Mouse (Mus musculus) hindbrain, embryonic 10.5 days (tissue): ENCODE measurements at regions not wholly inside any gene's neighbourhood (a gene's known extent, or its start where the extent isn't known, plus 50 kb on each side); places are given as distances from the start of the nearest gene placed in this dataset.

Experiments used
- DNase-seq: peaks from one replicate; pipeline ENCODE4 v3.0.0-alpha.2; 2017; ENCODE audit warnings: low spot score
- H3K27ac ChIP-seq: fragments of 300-500 bp; sonication (generic); 2 replicates; pipeline ENCODE4 v1.5.1; 2016; ENCODE audit warnings: mild to moderate bottlenecking, moderate library complexity
- H3K27me3 ChIP-seq: fragments of 300-500 bp; sonication (generic); 2 replicates; pipeline ENCODE4 v1.6.1; 2016; ENCODE audit warnings: mild to moderate bottlenecking; ENCODE audit not compliant: poor library complexity, insufficient read depth, severe bottlenecking
- H3K36me3 ChIP-seq: fragments of 300-500 bp; sonication (generic); 2 replicates; pipeline ENCODE4 v1.6.1; 2016; ENCODE audit warnings: mild to moderate bottlenecking, moderate library complexity
- H3K4me1 ChIP-seq: fragments of 300-500 bp; sonication (generic); replicated peaks from 2 replicates; pipeline ENCODE4 v1.6.1; 2016; ENCODE audit warnings: mild to moderate bottlenecking
- H3K4me3 ChIP-seq: fragments of 300-500 bp; sonication (generic); 2 replicates; pipeline ENCODE4 v1.5.1; 2016; ENCODE audit warnings: mild to moderate bottlenecking, moderate library complexity
- H3K9me3 ChIP-seq: fragments of 300-500 bp; sonication (generic); 2 replicates; pipeline ENCODE4 v1.6.1; 2016; ENCODE audit warnings: mild to moderate bottlenecking, moderate library complexity
- WGBS: fragments of 180-500 bp; shearing (Covaris S2); methylation state at CpG from one replicate; pipeline ENCODE4 v1.1.7; 2016; 5-methylcytosine and 5-hydroxymethylcytosine counted together

DNA sequence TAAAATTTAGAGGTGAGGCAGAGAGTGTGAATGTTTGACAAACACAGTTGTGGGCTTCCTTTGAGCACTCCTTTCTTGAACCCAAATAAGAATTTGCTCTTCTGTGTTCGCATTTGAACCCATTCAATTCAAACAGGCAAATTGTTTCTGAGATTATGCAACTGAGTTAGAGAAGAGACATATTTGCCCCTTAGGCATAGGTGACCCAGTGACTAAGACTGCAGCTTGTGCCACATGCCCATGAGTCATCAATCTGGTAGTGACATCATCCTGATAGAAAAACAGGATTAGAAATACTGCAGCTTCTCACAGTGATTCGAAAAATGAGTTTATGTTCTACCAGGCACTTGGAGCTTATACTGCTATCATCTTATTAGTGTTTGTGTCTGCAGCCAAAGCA, 67.2 kb downstream of the Zfp622 start:
- H3K4me3 ChIP-seq, result no peak overlapping the region
- no peaks in the 10 kb centered on the region for H3K4me1 ChIP-seq
- 88% methylated on average over 2 of the region's 2 CpGs for WGBS
- no peaks in the 10 kb centered on the region for H3K9me3 ChIP-seq
- H3K27me3 ChIP-seq, result no peaks in the 10 kb centered on the region
- DNase-seq, result no peak
- no peak overlapping the region for H3K27ac ChIP-seq
- H3K36me3 ChIP-seq, result no peaks in the 10 kb centered on the region

DNA sequence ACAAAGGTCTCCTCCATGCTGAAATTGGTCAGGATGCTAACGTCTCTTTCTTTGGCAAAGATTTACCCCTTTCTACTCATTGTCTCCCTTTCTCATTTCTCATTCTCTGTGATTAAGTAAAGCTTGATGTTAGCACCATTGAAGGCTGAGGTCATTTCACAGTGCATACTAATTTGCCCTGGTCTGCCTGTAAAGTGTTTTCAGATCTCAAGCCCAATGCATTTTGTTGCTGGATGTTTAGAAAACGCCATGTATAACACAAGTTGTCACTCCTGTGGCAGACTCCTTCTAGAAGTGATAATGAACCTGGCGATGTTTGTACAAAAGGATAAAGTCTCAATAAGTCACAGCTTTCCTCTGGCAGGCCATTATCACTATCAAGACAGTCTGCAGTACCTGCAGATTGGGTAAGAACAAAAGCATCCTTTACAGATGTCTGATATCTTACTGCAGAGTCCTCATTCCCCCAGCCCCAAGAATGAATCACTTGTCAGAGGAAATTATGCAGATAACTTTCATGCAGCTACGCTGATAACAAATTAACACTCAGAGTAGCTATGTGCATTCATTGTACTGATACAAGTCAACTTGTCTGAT, 68.7 kb downstream of the Zfp622 start:
- H3K27ac ChIP-seq, result no peak overlapping the region
- H3K36me3 ChIP-seq, result no peaks in the 10 kb centered on the region
- H3K4me3 ChIP-seq, result no peak overlapping the region
- no peaks in the 10 kb centered on the region for H3K27me3 ChIP-seq
- no peak for DNase-seq
- H3K9me3 ChIP-seq, result no peaks in the 10 kb centered on the region
- H3K4me1 ChIP-seq, result no peaks in the 10 kb centered on the region
- 73% methylated on average over 4 of the region's 4 CpGs for WGBS

DNA sequence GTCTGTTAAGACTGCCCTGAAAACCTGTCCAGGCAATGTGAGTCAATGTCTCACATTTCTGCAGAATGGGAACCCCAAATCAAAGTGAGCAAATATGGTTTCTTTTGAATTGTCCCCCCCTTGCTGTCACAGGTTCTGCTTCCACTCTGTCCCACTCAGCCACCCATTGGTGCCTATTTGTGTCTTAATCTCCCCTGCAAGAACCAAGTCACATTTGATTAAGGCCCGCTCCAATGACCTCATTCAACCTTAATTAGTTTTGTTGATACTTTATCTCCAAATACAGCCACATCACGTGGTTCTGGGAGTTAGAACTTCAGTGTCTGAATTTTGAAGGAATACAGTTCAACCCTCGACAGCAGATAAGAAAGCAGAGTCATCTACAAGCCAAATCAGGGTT, 73.9 kb downstream of the Zfp622 start:
- H3K4me3 ChIP-seq, result no peak overlapping the region
- H3K27ac ChIP-seq, result no peak overlapping the region
- H3K4me1 ChIP-seq, result no peaks in the 10 kb centered on the region
- H3K9me3 ChIP-seq, result no peaks in the 10 kb centered on the region
- no peak for DNase-seq
- H3K36me3 ChIP-seq, result no peaks in the 10 kb centered on the region
- H3K27me3 ChIP-seq, result no peaks in the 10 kb centered on the region
- WGBS, result 70% methylated on average over 3 of the region's 3 CpGs

DNA sequence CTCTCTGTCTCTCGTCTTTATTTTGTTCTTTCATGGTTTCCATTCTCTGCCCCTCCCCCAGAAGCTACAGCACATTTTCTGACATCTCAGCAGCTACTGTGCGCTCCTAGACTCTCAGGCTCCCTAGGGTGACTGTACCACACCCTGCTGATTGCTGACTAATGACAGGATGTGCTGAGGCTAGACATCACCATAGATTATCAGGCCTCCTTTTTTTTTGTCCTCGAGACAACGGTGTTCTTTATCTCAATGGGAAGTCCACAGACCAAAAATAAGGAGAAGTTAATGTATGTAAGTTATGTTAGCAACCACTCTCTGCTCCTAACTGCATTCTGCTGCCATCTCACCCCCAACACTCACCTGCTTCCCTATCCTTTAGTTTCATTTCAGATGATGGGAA, 116.0 kb downstream of the Zfp622 start:
- H3K4me3 ChIP-seq, result no peak overlapping the region
- H3K27ac ChIP-seq, result no peak overlapping the region
- H3K9me3 ChIP-seq, result no peaks in the 10 kb centered on the region
- no peak for DNase-seq
- no peaks in the 10 kb centered on the region for H3K36me3 ChIP-seq
- no peaks in the 10 kb centered on the region for H3K27me3 ChIP-seq
- H3K4me1 ChIP-seq, result no peaks in the 10 kb centered on the region
- WGBS, result 80% methylated on average over 4 of the region's 4 CpGs

DNA sequence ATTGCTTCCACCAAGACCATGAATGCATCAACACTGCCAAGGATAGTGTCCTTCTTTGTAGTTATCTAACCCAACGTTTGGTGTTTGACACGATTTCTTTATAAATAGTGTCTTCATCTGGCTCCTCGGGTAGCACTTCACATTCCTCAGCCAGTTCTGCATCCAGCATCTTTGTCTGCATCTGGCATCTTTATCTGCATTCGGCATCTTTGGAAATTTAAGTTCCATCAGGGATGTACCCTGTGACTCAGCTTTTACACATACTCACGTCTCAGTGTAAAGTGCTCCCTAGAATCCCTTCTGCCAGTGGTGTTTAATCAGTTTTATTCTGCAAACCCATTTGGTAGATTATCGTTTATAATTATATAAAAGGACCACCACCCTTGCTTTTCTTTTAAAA, 123.8 kb downstream of the Zfp622 start:
- no peaks in the 10 kb centered on the region for H3K27me3 ChIP-seq
- H3K36me3 ChIP-seq, result no peaks in the 10 kb centered on the region
- H3K27ac ChIP-seq, result no peak overlapping the region
- H3K9me3 ChIP-seq, result no peaks in the 10 kb centered on the region
- DNase-seq, result no peak
- H3K4me3 ChIP-seq, result no peak overlapping the region
- WGBS, result 89% methylated on average over 6 of the region's 6 CpGs
- no peaks in the 10 kb centered on the region for H3K4me1 ChIP-seq

DNA sequence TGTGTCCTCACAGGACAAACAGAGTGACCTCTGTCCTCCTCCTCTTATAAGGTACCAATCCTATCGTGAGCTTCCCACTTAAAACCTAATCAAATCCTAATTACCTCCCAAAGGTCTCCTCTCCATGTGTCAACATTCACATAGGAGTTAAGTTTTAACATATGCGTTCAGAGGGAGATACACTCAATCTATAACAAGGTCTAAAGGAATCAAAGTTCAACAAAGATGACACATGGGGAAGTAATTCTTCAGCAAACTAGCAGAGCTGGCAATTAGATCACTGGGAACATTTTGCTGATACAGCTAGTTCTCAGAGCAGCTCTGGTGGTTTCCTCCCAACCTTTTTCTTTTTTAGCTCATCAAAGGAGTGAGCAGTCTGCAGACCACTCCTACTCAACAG, 160.0 kb downstream of the Zfp622 start:
- Histone ChIP-seq H3K9me3 (no peaks in the 10 kb centered on the region), H3K4me1 (peaks cover 5% of the 10 kb centered on the region; the same call in 1 of the 2 replicates), H3K27ac (no peak overlapping the region), H3K36me3 (no peaks in the 10 kb centered on the region), H3K4me3 (no peak overlapping the region), H3K27me3 (no peaks in the 10 kb centered on the region)
- 63% methylated on average over 2 of the region's 2 CpGs for WGBS
- DNase-seq, result no peak

DNA sequence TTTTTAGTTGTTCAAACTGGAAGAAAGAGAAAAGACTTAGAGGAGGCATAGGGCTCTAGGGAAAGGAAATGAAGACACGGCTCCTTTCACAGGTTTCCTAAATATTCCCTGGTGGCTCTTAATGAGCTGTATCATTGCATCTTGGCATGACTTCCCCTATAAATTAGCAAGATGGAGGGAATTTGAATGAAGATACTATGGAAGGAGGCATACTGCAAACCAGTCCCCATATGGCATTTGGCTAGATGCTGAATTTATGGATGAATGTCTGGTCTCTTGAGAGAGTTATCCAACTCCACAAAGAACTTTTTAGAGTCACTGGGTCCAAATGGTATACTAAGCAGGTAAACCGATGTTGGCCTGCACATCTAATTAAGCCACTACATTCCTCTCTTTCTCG, 150.3 kb upstream of the March11 start:
- Histone ChIP-seq H3K27ac (no peak overlapping the region), H3K4me1 (no peaks in the 10 kb centered on the region), H3K4me3 (no peak overlapping the region), H3K9me3 (no peaks in the 10 kb centered on the region), H3K36me3 (no peaks in the 10 kb centered on the region), H3K27me3 (no peaks in the 10 kb centered on the region)
- WGBS, result 81% methylated on average over 3 of the region's 3 CpGs
- no peak for DNase-seq

DNA sequence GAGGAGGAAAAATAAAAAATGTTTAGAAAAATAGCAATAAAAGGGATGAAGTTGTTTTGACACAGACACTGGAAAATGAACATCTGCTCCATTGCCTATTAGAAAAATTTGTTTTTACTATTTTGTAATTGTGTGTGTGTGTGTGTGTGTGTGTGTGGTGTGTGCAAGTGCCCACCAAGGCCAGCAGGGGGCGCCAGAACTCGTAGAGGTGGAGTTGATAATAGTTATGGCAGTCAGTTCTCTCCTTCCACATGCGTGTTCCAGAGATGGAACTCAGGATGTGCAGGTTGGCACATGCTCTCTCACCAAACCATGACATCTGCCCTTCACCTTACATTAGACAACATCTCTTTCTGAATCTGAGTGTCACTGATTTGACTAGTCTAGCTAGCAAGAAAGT, 123.9 kb upstream of the March11 start:
- no peaks in the 10 kb centered on the region for H3K27me3 ChIP-seq
- H3K4me1 ChIP-seq, result no peaks in the 10 kb centered on the region
- H3K36me3 ChIP-seq, result no peaks in the 10 kb centered on the region
- 61% methylated on average over 3 of the region's 3 CpGs for WGBS
- no peaks in the 10 kb centered on the region for H3K9me3 ChIP-seq
- no peak for DNase-seq
- H3K4me3 ChIP-seq, result no peak overlapping the region
- H3K27ac ChIP-seq, result no peak overlapping the region

DNA sequence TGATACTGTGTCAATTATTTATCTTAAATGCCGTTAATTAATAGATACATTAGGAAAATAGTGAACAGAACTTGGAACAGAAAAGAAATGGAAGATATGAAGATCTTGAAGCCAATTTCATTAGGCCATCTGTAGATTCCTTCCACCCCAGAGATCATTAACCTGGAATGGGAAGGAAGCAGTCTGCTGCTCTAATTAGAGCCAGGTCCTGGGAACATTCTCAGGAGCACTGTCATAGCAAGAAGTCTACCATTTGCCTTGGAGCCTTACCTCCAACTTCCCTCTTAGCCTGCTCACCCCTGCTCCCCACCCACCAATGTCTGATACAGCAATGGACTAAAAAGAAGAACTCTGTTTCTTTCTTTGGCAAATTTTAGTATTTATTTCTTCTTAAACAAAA, 113.3 kb upstream of the March11 start:
- WGBS, result 80% methylated on average over 1 of the region's 1 CpGs
- no peaks in the 10 kb centered on the region for H3K27me3 ChIP-seq
- DNase-seq, result no peak
- H3K36me3 ChIP-seq, result no peaks in the 10 kb centered on the region
- H3K4me3 ChIP-seq, result no peak overlapping the region
- H3K9me3 ChIP-seq, result no peaks in the 10 kb centered on the region
- no peaks in the 10 kb centered on the region for H3K4me1 ChIP-seq
- H3K27ac ChIP-seq, result no peak overlapping the region

DNA sequence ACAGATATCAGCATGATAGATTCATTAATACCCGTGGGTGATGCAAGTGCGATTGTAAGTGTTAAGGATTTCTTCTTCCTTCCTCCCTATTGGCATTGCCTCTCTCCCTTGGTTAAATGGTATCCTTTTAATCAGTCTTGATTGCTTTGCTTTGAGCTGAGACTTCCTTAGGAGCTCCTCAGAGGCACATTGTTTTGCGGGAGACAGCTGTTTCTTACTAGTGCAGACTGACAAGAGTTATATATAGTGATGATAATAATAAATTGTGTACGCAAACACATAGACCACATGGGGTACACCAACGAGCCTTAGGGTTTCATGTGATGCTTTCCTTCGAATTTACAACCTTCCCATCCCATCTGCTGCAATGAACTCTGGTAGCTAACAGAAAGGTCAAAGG, 102.0 kb upstream of the March11 start:
- DNase-seq, result no peak
- H3K4me1 ChIP-seq, result no peaks in the 10 kb centered on the region
- H3K36me3 ChIP-seq, result no peaks in the 10 kb centered on the region
- WGBS, result 80% methylated on average over 6 of the region's 6 CpGs
- no peak overlapping the region for H3K27ac ChIP-seq
- no peaks in the 10 kb centered on the region for H3K9me3 ChIP-seq
- H3K27me3 ChIP-seq, result no peaks in the 10 kb centered on the region
- H3K4me3 ChIP-seq, result no peak overlapping the region

DNA sequence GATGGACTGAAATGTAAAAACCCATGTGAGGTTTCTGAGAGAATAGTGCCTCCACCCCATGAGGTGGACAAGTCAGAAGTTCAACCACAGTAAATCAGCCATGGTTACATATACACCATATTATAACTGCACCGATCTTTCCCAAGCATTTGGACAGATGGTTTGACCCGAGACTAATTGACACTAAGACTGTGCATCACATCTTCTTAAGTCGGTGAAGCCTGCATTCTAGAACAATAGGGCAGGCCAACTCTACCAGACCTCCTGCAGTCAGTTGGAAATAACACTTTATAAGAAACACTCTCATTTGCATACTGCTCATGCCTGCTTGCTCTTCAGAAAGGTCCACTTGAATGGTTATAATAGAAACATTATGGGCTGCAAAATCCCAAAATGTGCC, 88.0 kb upstream of the March11 start:
- DNase-seq, result peak; percentile 6

DNA sequence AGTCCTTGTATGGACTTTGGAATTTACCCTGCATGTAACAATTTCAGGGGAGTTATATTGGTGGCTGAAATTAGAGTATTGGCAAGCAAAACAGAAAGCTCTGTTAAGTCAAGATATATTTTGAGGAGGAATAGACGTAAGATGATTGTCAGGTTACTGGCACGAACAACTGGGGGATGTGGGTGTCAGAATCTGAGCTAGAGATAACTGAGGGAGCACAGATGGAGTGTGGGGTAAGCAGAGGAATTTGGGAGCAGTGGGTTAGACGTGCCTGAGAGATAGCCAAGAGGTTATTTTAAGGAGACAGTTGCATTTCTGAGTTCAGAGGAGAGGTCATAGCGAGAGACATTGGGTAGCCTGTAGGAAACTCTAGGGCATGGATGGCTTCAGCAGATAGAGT, 80.2 kb upstream of the March11 start:
- Histone ChIP-seq H3K4me1 (no peaks in the 10 kb centered on the region; the same call in 1 of the 2 replicates), H3K9me3 (no peaks in the 10 kb centered on the region), H3K27me3 (no peaks in the 10 kb centered on the region), H3K27ac (no peak overlapping the region), H3K4me3 (no peak overlapping the region), H3K36me3 (no peaks in the 10 kb centered on the region)
- no peak for DNase-seq
- WGBS, result 92% methylated on average over 4 of the region's 4 CpGs

More for the DNA sequence above, 88.0 kb upstream of the March11 start:
- 35% methylated on average over 3 of the region's 3 CpGs for WGBS
- no peaks in the 10 kb centered on the region for H3K27me3 ChIP-seq
- no peaks in the 10 kb centered on the region for H3K36me3 ChIP-seq
- H3K27ac ChIP-seq, result no peak overlapping the region
- H3K4me3 ChIP-seq, result no peak overlapping the region
- H3K9me3 ChIP-seq, result no peaks in the 10 kb centered on the region
- peaks cover 12% of the 10 kb centered on the region for H3K4me1 ChIP-seq
